Mouse (Mus musculus) lung, adult 18-20 months (tissue): ENCODE measurements around the gene Sec11a.
"Not testable (repeated sequence)": the region's sequence is repeated elsewhere in the genome, so short reads cannot be mapped to it uniquely, and the experiment has no call there.

Source experiments
- DNase-seq, 2 experiments: peaks; one replicate each; pipeline ENCODE4 v3.0.0; 2022; ENCODE audit warnings: mixed read lengths in 2 of 2

The Sec11a gene

GRCm38 (mm10) chr7:80947445-80948350 is at the start of gene Sec11a:
TSS of gene Sec11a (minus strand) at chr7:80947780.
- DNase-seq = peak; percentile 93 to 95

GRCm38 (mm10) chr7:80995266-80996146 is 47.9 kb upstream of the Sec11a start:
- no peak for DNase-seq

GRCm38 (mm10) chr7:80994663-80995005 is 47.1 kb upstream of the Sec11a start:
- DNase-seq = no peak

- DNase-seq = peak; percentile 17 to 56
These were observed 46.5 kb upstream of the Sec11a start for GRCm38 (mm10) chr7:80993834-80994662.

GRCm38 (mm10) chr7:80992980-80993833 is 45.6 kb upstream of the Sec11a start, which contains the start of gene Zfp592:
TSS of gene Zfp592 (plus strand) at chr7:80993681.
- peak; percentile 86 to 89 for DNase-seq

GRCm38 (mm10) chr7:80992631-80992979 is 45.0 kb upstream of the Sec11a start:
- DNase-seq = peak in 1 of 2 experiments; percentile 35

- DNase-seq = no peak
These were observed 44.5 kb upstream of the Sec11a start for GRCm38 (mm10) chr7:80992063-80992462.

- no peak for DNase-seq
These were observed 44.0 kb upstream of the Sec11a start for GRCm38 (mm10) chr7:80991589-80991988.

GRCm38 (mm10) chr7:80990276-80990675 is 42.7 kb upstream of the Sec11a start:
- no peak for DNase-seq

GRCm38 (mm10) chr7:80987805-80988625 is 40.4 kb upstream of the Sec11a start:
- DNase-seq = no peak

- DNase-seq = no peak
These were observed 39.0 kb upstream of the Sec11a start for GRCm38 (mm10) chr7:80986458-80987187.

GRCm38 (mm10) chr7:80980566-80980965 is 33.0 kb upstream of the Sec11a start:
- DNase-seq = no peak

- not testable (repeated sequence) for DNase-seq
These were observed 26.0 kb upstream of the Sec11a start for GRCm38 (mm10) chr7:80973638-80974015.

- DNase-seq = not testable (repeated sequence)
These were observed 25.5 kb upstream of the Sec11a start for GRCm38 (mm10) chr7:80972920-80973637.

GRCm38 (mm10) chr7:80972082-80972481 is 24.5 kb upstream of the Sec11a start:
- no peak for DNase-seq

- no peak for DNase-seq
These were observed 23.8 kb upstream of the Sec11a start for GRCm38 (mm10) chr7:80971419-80971818.

- DNase-seq = no peak
These were observed 23.3 kb upstream of the Sec11a start for GRCm38 (mm10) chr7:80970913-80971312.

GRCm38 (mm10) chr7:80962799-80963198 is 15.2 kb upstream of the Sec11a start:
- DNase-seq = no peak

- no peak for DNase-seq
These were observed 11.4 kb upstream of the Sec11a start for GRCm38 (mm10) chr7:80959003-80959402.
